Mouse (Mus musculus): ENCODE measurements around the gene Itih4. TPM values are rescaled to one million over a fixed set of nuclear protein-coding genes. Genes with fewer than 3 reads are reported as not detected.

The Itih4 gene
- polyA plus RNA-seq, 1 experiment, result 1.4 TPM

GRCm38 (mm10) chr14:30868826-30869225, 17.4 kb upstream of the Itih4 start:
- no peak for TF ChIP-seq POLR2A (IDR thresholded peaks at IDR 0.05; ENCODE audit: control insufficient read depth, extremely low read depth, insufficient read depth, low read length, poor library complexity)
- no peak for TF ChIP-seq CTCF (IDR thresholded peaks at IDR 0.05; ENCODE audit: borderline replicate concordance, control insufficient read depth, extremely low read depth, insufficient read depth, low read length, poor library complexity)
- Histone ChIP-seq H3K27ac (ENCODE audit: control insufficient read depth, insufficient read depth, low read length) (no peak overlapping the region), H3K4me1 (replicated peaks; ENCODE audit: control insufficient read depth, insufficient read depth, low read length) (no peaks in the 10 kb centered on the region), H3K4me3 (ENCODE audit: control insufficient read depth, insufficient read depth, low read length) (no peak overlapping the region), H3K27me3 (ENCODE audit: control insufficient read depth, insufficient read depth, low read length) (no peaks in the 10 kb centered on the region), H3K36me3 (ENCODE audit: control insufficient read depth, insufficient read depth, low read length) (no peaks in the 10 kb centered on the region)
- DNase-seq, result no peak
- 95% methylated on average over 10 of the region's 10 CpGs for WGBS

GRCm38 (mm10) chr14:30869391-30869801, 16.9 kb upstream of the Itih4 start:
- WGBS, result 94% methylated on average over 8 of the region's 8 CpGs
- Histone ChIP-seq H3K36me3 (ENCODE audit: control insufficient read depth, insufficient read depth, low read length) (no peaks in the 10 kb centered on the region), H3K4me3 (ENCODE audit: control insufficient read depth, insufficient read depth, low read length) (no peak overlapping the region), H3K27ac (ENCODE audit: control insufficient read depth, insufficient read depth, low read length) (no peak overlapping the region), H3K4me1 (replicated peaks; ENCODE audit: control insufficient read depth, insufficient read depth, low read length) (no peaks in the 10 kb centered on the region), H3K27me3 (ENCODE audit: control insufficient read depth, insufficient read depth, low read length) (no peaks in the 10 kb centered on the region)
- TF ChIP-seq POLR2A (IDR thresholded peaks at IDR 0.05; ENCODE audit: control insufficient read depth, extremely low read depth, insufficient read depth, low read length, poor library complexity) (no peak), CTCF (IDR thresholded peaks at IDR 0.05; ENCODE audit: borderline replicate concordance, control insufficient read depth, extremely low read depth, insufficient read depth, low read length, poor library complexity) (no peak)
- DNase-seq, result no peak

GRCm38 (mm10) chr14:30870206-30871147, 15.8 kb upstream of the Itih4 start:
- WGBS, result 94% methylated on average over 25 of the region's 25 CpGs

GRCm38 (mm10) chr14:30874095-30874700, 12.1 kb upstream of the Itih4 start:
- Histone ChIP-seq H3K36me3 (ENCODE audit: control insufficient read depth, insufficient read depth, low read length) (no peaks in the 10 kb centered on the region), H3K27ac (ENCODE audit: control insufficient read depth, insufficient read depth, low read length) (no peak overlapping the region), H3K4me3 (ENCODE audit: control insufficient read depth, insufficient read depth, low read length) (no peak overlapping the region), H3K4me1 (replicated peaks; ENCODE audit: control insufficient read depth, insufficient read depth, low read length) (no peaks in the 10 kb centered on the region), H3K27me3 (ENCODE audit: control insufficient read depth, insufficient read depth, low read length) (no peaks in the 10 kb centered on the region)
- 97% methylated on average over 18 of the region's 18 CpGs for WGBS
- DNase-seq, result no peak
- no peak for TF ChIP-seq POLR2A (IDR thresholded peaks at IDR 0.05; ENCODE audit: control insufficient read depth, extremely low read depth, insufficient read depth, low read length, poor library complexity)
- no peak for TF ChIP-seq CTCF (IDR thresholded peaks at IDR 0.05; ENCODE audit: borderline replicate concordance, control insufficient read depth, extremely low read depth, insufficient read depth, low read length, poor library complexity)

More at GRCm38 (mm10) chr14:30870206-30871147, 15.8 kb upstream of the Itih4 start:
- H3K4me1 ChIP-seq (replicated peaks; ENCODE audit: control insufficient read depth, insufficient read depth, low read length), result no peaks in the 10 kb centered on the region
- H3K27ac ChIP-seq (ENCODE audit: control insufficient read depth, insufficient read depth, low read length), result no peak overlapping the region
- H3K4me3 ChIP-seq (ENCODE audit: control insufficient read depth, insufficient read depth, low read length), result no peak overlapping the region
- no peaks in the 10 kb centered on the region for H3K36me3 ChIP-seq (ENCODE audit: control insufficient read depth, insufficient read depth, low read length)
- DNase-seq, result no peak
- TF ChIP-seq CTCF (IDR thresholded peaks at IDR 0.05; ENCODE audit: borderline replicate concordance, control insufficient read depth, extremely low read depth, insufficient read depth, low read length, poor library complexity) (no peak), POLR2A (IDR thresholded peaks at IDR 0.05; ENCODE audit: control insufficient read depth, extremely low read depth, insufficient read depth, low read length, poor library complexity) (no peak)
- H3K27me3 ChIP-seq (ENCODE audit: control insufficient read depth, insufficient read depth, low read length), result no peaks in the 10 kb centered on the region

- 88% methylated on average over 12 of the region's 12 CpGs for WGBS
- no peak for DNase-seq
- no peak overlapping the region for H3K4me3 ChIP-seq (ENCODE audit: control insufficient read depth, insufficient read depth, low read length)
- no peaks in the 10 kb centered on the region for H3K27me3 ChIP-seq (ENCODE audit: control insufficient read depth, insufficient read depth, low read length)
- H3K27ac ChIP-seq (ENCODE audit: control insufficient read depth, insufficient read depth, low read length), result no peak overlapping the region
- H3K4me1 ChIP-seq (replicated peaks; ENCODE audit: control insufficient read depth, insufficient read depth, low read length), result no peaks in the 10 kb centered on the region
- TF ChIP-seq CTCF (IDR thresholded peaks at IDR 0.05; ENCODE audit: borderline replicate concordance, control insufficient read depth, extremely low read depth, insufficient read depth, low read length, poor library complexity) (no peak), POLR2A (IDR thresholded peaks at IDR 0.05; ENCODE audit: control insufficient read depth, extremely low read depth, insufficient read depth, low read length, poor library complexity) (no peak)
- H3K36me3 ChIP-seq (ENCODE audit: control insufficient read depth, insufficient read depth, low read length), result no peaks in the 10 kb centered on the region
Observed at GRCm38 (mm10) chr14:30875130-30875865, 11.0 kb upstream of the Itih4 start.

GRCm38 (mm10) chr14:30875955-30876354, 10.3 kb upstream of the Itih4 start:
- 90% methylated on average over 9 of the region's 9 CpGs for WGBS
- TF ChIP-seq CTCF (IDR thresholded peaks at IDR 0.05; ENCODE audit: borderline replicate concordance, control insufficient read depth, extremely low read depth, insufficient read depth, low read length, poor library complexity) (no peak), POLR2A (IDR thresholded peaks at IDR 0.05; ENCODE audit: control insufficient read depth, extremely low read depth, insufficient read depth, low read length, poor library complexity) (no peak)
- no peak for DNase-seq
- no peaks in the 10 kb centered on the region for H3K36me3 ChIP-seq (ENCODE audit: control insufficient read depth, insufficient read depth, low read length)
- H3K4me1 ChIP-seq (replicated peaks; ENCODE audit: control insufficient read depth, insufficient read depth, low read length), result no peaks in the 10 kb centered on the region
- no peaks in the 10 kb centered on the region for H3K27me3 ChIP-seq (ENCODE audit: control insufficient read depth, insufficient read depth, low read length)
- no peak overlapping the region for H3K27ac ChIP-seq (ENCODE audit: control insufficient read depth, insufficient read depth, low read length)
- no peak overlapping the region for H3K4me3 ChIP-seq (ENCODE audit: control insufficient read depth, insufficient read depth, low read length)

All from thymus, adult 2 months (tissue).